Mouse (Mus musculus): ENCODE measurements around the gene Tpsb2. TPM values are rescaled to one million over a fixed set of nuclear protein-coding genes. Genes with fewer than 3 reads are reported as not detected.

Gene Tpsb2
- polyA plus RNA-seq, 1 experiment from 2014 or later, result not detected

DNA sequence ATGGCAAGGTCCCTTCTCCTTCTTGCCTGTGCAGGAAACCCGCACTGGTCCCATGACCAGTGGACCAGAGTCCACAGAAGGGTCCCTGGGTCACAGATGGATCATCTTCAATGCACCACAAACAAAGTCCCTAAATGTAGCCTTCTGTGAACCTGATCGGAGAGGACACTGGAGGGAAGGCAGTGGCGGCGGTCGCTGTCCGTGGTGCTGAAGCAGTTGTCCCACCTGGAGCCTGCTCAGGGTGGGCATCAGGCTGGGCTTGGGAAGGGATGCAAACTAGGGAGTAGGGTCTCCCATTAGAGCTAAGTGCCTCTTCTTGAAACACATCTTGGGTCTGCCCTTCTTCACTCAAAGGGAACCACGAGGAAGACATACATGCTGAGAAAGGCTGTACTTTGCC, 34.3 kb downstream of the Tpsb2 start:
- H3K4me2 ChIP-seq (ENCODE audit: low read depth, low read length), result no peak overlapping the region
- H3K36me3 ChIP-seq (ENCODE audit: control insufficient read depth, insufficient read depth, low read length), result no peaks in the 10 kb centered on the region
- peaks cover 17% of the 10 kb centered on the region for H3K4me1 ChIP-seq (ENCODE audit: control insufficient read depth, insufficient read depth, low read length)
- no peak overlapping the region for H3K27ac ChIP-seq (ENCODE audit: low read depth, low read length)
- H3K9me3 ChIP-seq (ENCODE audit: control insufficient read depth, low read length), result no peaks in the 10 kb centered on the region
- ATAC-seq (ENCODE audit: low read depth), result no peak
- no peak overlapping the region for H3K9ac ChIP-seq (replicated peaks; ENCODE audit: low read depth, low read length)
- no peak overlapping the region for H3K4me3 ChIP-seq (ENCODE audit: low read depth, low read length)
- 12% methylated on average over 7 of the region's 7 CpGs for WGBS
- H3K27me3 ChIP-seq (ENCODE audit: control insufficient read depth, insufficient read depth, low read length), result no peaks in the 10 kb centered on the region

DNA sequence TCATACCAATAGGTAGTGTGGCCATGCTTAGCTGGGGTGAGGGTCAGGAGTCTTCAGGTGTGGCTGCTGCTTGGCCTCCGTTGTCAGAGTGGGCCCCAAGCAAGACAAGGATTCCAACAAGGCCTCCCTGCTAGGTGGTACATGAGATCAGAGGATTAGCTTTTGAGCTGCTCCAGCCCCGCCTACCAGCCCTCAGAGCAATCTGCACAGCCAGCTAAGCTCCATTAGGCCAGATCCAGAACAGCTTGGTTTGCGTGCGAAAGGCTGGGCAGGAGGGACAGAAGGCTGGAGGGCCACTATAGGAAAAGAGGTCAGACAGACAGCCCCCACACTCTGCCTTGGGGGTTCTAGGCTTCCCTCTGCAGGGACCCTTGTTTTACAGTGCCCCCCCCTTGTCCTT, 35.4 kb downstream of the Tpsb2 start:
- H3K9me3 ChIP-seq (ENCODE audit: control insufficient read depth, low read length), result no peaks in the 10 kb centered on the region
- H3K36me3 ChIP-seq (ENCODE audit: control insufficient read depth, insufficient read depth, low read length), result no peaks in the 10 kb centered on the region
- no peak overlapping the region for H3K27ac ChIP-seq (ENCODE audit: low read depth, low read length)
- no peaks in the 10 kb centered on the region for H3K27me3 ChIP-seq (ENCODE audit: control insufficient read depth, insufficient read depth, low read length)
- no peak overlapping the region for H3K4me2 ChIP-seq (ENCODE audit: low read depth, low read length)
- H3K4me1 ChIP-seq (ENCODE audit: control insufficient read depth, insufficient read depth, low read length), result peaks cover 27% of the 10 kb centered on the region
- no peak for ATAC-seq (ENCODE audit: low read depth)
- H3K4me3 ChIP-seq (ENCODE audit: low read depth, low read length), result no peak overlapping the region
- WGBS, result 38% methylated on average over 4 of the region's 4 CpGs
- H3K9ac ChIP-seq (replicated peaks; ENCODE audit: low read depth, low read length), result no peak overlapping the region

- Histone ChIP-seq H3K9ac (replicated peaks; ENCODE audit: low read depth, low read length) (no peak overlapping the region), H3K4me2 (ENCODE audit: low read depth, low read length) (no peak overlapping the region), H3K9me3 (ENCODE audit: control insufficient read depth, low read length) (no peaks in the 10 kb centered on the region), H3K36me3 (ENCODE audit: control insufficient read depth, insufficient read depth, low read length) (no peaks in the 10 kb centered on the region), H3K27ac (ENCODE audit: low read depth, low read length) (no peak overlapping the region), H3K4me3 (ENCODE audit: low read depth, low read length) (no peak overlapping the region), H3K4me1 (ENCODE audit: control insufficient read depth, insufficient read depth, low read length) (peaks cover 34% of the 10 kb centered on the region), H3K27me3 (ENCODE audit: control insufficient read depth, insufficient read depth, low read length) (no peaks in the 10 kb centered on the region)
- ATAC-seq (ENCODE audit: low read depth), result no peak
- 85% methylated on average over 13 of the region's 13 CpGs for WGBS
Measured at GRCm38 (mm10) chr17:25402224-25402623, 36.1 kb downstream of the Tpsb2 start.

DNA sequence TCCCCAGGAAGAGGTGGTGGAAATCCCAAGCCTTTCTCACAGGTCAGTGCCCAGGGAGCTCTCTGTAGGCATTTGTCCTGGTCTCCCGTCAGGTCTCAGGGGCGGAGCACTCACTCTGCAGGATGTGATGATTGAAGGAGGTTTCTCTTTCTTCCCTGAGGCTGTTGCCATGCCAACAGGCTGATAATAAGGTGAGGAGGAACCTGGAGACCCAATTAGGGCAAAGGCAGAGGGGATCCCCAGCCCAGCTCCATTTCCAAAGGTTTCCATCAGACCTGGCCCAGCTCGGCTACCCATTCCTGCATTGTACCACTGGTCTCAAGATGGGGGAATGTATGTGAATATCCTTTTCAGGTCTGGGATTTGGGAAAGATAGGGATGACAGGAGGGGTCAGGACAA, 38.1 kb downstream of the Tpsb2 start:
- Histone ChIP-seq H3K9ac (replicated peaks; ENCODE audit: low read depth, low read length) (0 out of 2 replicates have a peak overlapping the region, but pooled peaks have one; percentile 8), H3K36me3 (ENCODE audit: control insufficient read depth, insufficient read depth, low read length) (no peaks in the 10 kb centered on the region), H3K9me3 (ENCODE audit: control insufficient read depth, low read length) (no peaks in the 10 kb centered on the region), H3K4me2 (ENCODE audit: low read depth, low read length) (no peak overlapping the region), H3K4me3 (ENCODE audit: low read depth, low read length) (no peak overlapping the region), H3K27ac (ENCODE audit: low read depth, low read length) (no peak overlapping the region), H3K27me3 (ENCODE audit: control insufficient read depth, insufficient read depth, low read length) (no peaks in the 10 kb centered on the region), H3K4me1 (ENCODE audit: control insufficient read depth, insufficient read depth, low read length) (peaks cover 41% of the 10 kb centered on the region)
- 31% methylated on average over 3 of the region's 3 CpGs for WGBS
- no peak for ATAC-seq (ENCODE audit: low read depth)

- Histone ChIP-seq H3K36me3 (ENCODE audit: control insufficient read depth, insufficient read depth, low read length) (no peaks in the 10 kb centered on the region), H3K9me3 (ENCODE audit: control insufficient read depth, low read length) (no peaks in the 10 kb centered on the region), H3K27ac (ENCODE audit: low read depth, low read length) (peak overlapping the region; percentile 44; the same call in 1 of the 2 replicates), H3K4me3 (ENCODE audit: low read depth, low read length) (no peak overlapping the region), H3K9ac (replicated peaks; ENCODE audit: low read depth, low read length) (no peak overlapping the region), H3K4me2 (ENCODE audit: low read depth, low read length) (no peak overlapping the region), H3K4me1 (ENCODE audit: control insufficient read depth, insufficient read depth, low read length) (peaks cover 47% of the 10 kb centered on the region), H3K27me3 (ENCODE audit: control insufficient read depth, insufficient read depth, low read length) (no peaks in the 10 kb centered on the region)
- WGBS, result 9% methylated on average over 10 of the region's 10 CpGs
- ATAC-seq (ENCODE audit: low read depth), result peak; percentile 35; the same call in 1 of the 2 replicates
Measured at GRCm38 (mm10) chr17:25405224-25405895, 39.3 kb downstream of the Tpsb2 start.

- no peaks in the 10 kb centered on the region for H3K27me3 ChIP-seq (ENCODE audit: control insufficient read depth, insufficient read depth, low read length)
- H3K27ac ChIP-seq (ENCODE audit: low read depth, low read length), result peak overlapping the region; percentile 44; the same call in 1 of the 2 replicates
- no peak overlapping the region for H3K9ac ChIP-seq (replicated peaks; ENCODE audit: low read depth, low read length)
- H3K4me1 ChIP-seq (ENCODE audit: control insufficient read depth, insufficient read depth, low read length), result peaks cover 52% of the 10 kb centered on the region
- H3K4me3 ChIP-seq (ENCODE audit: low read depth, low read length), result no peak overlapping the region
- no peaks in the 10 kb centered on the region for H3K36me3 ChIP-seq (ENCODE audit: control insufficient read depth, insufficient read depth, low read length)
- no peaks in the 10 kb centered on the region for H3K9me3 ChIP-seq (ENCODE audit: control insufficient read depth, low read length)
- 12% methylated on average over 6 of the region's 6 CpGs for whole genome bisulfite sequencing
- no peak overlapping the region for H3K4me2 ChIP-seq (ENCODE audit: low read depth, low read length)
- ATAC-seq (ENCODE audit: low read depth), result no peak
Measured at GRCm38 (mm10) chr17:25406011-25406441, 39.9 kb downstream of the Tpsb2 start.

- no peak overlapping the region for H3K4me2 ChIP-seq (ENCODE audit: low read depth, low read length)
- 60% methylated on average over 4 of the region's 4 CpGs for WGBS
- H3K4me1 ChIP-seq (ENCODE audit: control insufficient read depth, insufficient read depth, low read length), result peaks cover 55% of the 10 kb centered on the region
- H3K27me3 ChIP-seq (ENCODE audit: control insufficient read depth, insufficient read depth, low read length), result no peaks in the 10 kb centered on the region
- ATAC-seq (ENCODE audit: low read depth), result no peak
- H3K4me3 ChIP-seq (ENCODE audit: low read depth, low read length), result no peak overlapping the region
- H3K9me3 ChIP-seq (ENCODE audit: control insufficient read depth, low read length), result no peaks in the 10 kb centered on the region
- no peak overlapping the region for H3K9ac ChIP-seq (replicated peaks; ENCODE audit: low read depth, low read length)
- H3K27ac ChIP-seq (ENCODE audit: low read depth, low read length), result no peak overlapping the region
- H3K36me3 ChIP-seq (ENCODE audit: control insufficient read depth, insufficient read depth, low read length), result no peaks in the 10 kb centered on the region
Measured at GRCm38 (mm10) chr17:25407352-25407751, 41.2 kb downstream of the Tpsb2 start.

- Histone ChIP-seq H3K4me1 (ENCODE audit: control insufficient read depth, insufficient read depth, low read length) (peaks cover 55% of the 10 kb centered on the region), H3K4me2 (ENCODE audit: low read depth, low read length) (no peak overlapping the region), H3K36me3 (ENCODE audit: control insufficient read depth, insufficient read depth, low read length) (no peaks in the 10 kb centered on the region), H3K4me3 (ENCODE audit: low read depth, low read length) (no peak overlapping the region), H3K9ac (replicated peaks; ENCODE audit: low read depth, low read length) (no peak overlapping the region), H3K27ac (ENCODE audit: low read depth, low read length) (no peak overlapping the region), H3K27me3 (ENCODE audit: control insufficient read depth, insufficient read depth, low read length) (no peaks in the 10 kb centered on the region), H3K9me3 (ENCODE audit: control insufficient read depth, low read length) (no peaks in the 10 kb centered on the region)
- 81% methylated on average over 7 of the region's 7 CpGs for WGBS
- no peak for ATAC-seq (ENCODE audit: low read depth)
Measured at GRCm38 (mm10) chr17:25408302-25408999, 42.3 kb downstream of the Tpsb2 start.

DNA sequence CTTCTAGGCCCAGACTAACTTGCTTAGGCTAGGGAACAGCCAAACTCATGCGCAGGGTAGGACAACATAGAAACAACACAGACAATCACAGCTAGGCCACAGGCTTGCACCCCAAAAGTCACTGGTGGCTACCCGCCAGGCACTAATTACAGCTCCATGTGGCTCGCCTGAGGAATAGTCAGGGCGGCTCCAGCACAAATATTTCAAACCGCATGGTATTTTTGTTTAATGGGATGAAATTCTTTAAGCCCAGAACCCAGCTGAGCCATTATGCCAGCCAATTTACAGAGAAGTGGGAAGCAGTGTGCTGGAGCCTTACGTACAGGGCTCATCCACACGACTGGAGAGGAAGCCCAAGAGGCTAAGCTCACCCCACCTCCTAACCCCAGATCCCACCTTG, 43.5 kb downstream of the Tpsb2 start:
- H3K4me3 ChIP-seq (ENCODE audit: low read depth, low read length), result no peak overlapping the region
- H3K9ac ChIP-seq (replicated peaks; ENCODE audit: low read depth, low read length), result no peak overlapping the region
- no peaks in the 10 kb centered on the region for H3K9me3 ChIP-seq (ENCODE audit: control insufficient read depth, low read length)
- peak overlapping the region; percentile 60 for H3K27ac ChIP-seq (ENCODE audit: low read depth, low read length)
- no peaks in the 10 kb centered on the region for H3K27me3 ChIP-seq (ENCODE audit: control insufficient read depth, insufficient read depth, low read length)
- no peak overlapping the region for H3K4me2 ChIP-seq (ENCODE audit: low read depth, low read length)
- 55% methylated on average over 7 of the region's 7 CpGs for WGBS
- ATAC-seq (ENCODE audit: low read depth), result no peak
- no peaks in the 10 kb centered on the region for H3K36me3 ChIP-seq (ENCODE audit: control insufficient read depth, insufficient read depth, low read length)
- peaks cover 45% of the 10 kb centered on the region for H3K4me1 ChIP-seq (ENCODE audit: control insufficient read depth, insufficient read depth, low read length)
